Mouse (Mus musculus) urinary bladder, postnatal 4 days (tissue): ENCODE measurements around the gene Phf1.

Experiments used
- DNase-seq, 2 experiments: peaks; one replicate each; pipeline ENCODE4 v3.0.0; 2021 to 2022; ENCODE audit warnings: low spot score in 2 of 2

The Phf1 gene

DNA sequence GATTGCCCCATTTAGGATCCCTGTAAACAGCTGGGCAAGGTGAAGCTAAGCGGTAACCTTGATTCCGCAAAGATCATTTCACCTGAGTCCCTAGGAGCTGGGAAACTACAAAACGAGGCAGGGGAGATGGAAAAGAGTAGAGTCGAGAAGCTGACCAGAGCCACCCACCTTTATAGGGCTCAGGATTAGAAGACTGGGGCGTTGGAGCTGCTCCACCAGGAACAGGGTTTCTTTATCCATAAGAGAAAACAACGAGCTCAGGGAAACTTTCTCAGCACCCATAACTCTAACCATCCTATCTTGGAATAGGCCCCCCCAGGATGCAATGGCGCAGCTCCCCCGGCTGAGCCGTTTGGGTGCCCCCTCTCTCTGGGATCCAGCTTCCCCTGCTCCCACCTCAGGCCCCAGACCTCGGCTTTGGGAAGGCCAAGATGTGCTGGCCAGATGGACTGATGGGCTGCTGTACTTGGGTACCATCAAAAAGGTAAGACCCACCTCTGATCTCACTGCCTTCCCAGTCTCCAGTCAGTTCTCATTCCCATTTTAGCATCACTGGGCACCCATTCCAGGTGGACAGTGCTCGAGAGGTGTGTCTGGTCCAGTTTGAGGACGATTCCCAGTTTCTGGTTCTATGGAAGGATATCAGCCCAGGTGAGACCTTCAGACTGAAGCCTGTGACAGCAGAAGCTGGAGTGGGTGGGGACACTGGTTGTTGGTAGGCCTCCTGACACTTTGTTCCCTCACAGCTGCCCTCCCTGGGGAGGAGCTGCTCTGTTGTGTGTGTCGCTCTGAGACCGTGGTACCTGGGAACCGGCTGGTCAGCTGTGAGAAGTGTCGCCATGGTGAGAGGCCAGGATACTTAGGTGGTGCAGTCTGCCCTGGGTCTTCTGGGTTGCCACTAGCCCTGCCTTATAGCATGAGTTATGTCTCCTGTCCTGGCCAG is 1.3 kb downstream of the Phf1 start:
- DNase-seq: no peak

DNA sequence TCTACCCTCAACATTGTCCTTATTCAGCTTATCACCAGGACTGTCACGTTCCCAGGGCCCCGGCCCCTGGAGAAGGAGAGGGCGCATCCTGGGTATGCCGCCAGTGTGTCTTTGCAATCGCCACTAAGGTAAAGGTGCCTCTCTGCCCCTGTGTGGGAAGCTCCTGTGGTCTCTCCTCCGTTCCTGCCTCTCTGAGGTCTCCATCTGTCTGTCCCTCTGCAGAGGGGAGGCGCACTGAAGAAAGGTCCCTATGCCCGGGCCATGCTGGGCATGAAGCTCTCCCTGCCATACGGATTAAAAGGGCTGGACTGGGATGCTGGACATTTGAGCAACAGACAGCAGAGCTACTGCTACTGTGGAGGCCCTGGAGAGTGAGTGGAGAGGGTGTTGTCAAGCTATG is 2.2 kb downstream of the Phf1 start:
- no peak for DNase-seq

DNA sequence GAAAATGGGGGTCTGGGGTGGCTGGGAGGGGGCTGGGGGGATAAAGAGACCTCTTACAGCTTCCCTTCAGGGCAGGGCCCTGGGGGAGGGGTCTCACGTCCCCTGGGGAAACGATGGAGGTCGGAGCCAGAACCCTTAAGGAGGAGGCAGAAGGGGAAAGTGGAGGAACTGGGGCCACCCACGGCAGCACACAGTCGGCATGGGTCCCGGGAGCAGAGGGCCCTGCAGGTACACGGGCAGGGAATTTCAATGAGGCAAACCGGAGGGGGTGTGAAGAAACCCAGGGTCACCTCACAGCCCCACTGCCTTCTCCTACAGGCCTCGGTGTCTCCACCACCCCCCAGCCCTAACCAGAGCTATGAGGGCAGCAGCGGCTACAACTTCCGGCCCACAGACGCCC is 3.6 kb downstream of the Phf1 start:
- DNase-seq: no peak

DNA sequence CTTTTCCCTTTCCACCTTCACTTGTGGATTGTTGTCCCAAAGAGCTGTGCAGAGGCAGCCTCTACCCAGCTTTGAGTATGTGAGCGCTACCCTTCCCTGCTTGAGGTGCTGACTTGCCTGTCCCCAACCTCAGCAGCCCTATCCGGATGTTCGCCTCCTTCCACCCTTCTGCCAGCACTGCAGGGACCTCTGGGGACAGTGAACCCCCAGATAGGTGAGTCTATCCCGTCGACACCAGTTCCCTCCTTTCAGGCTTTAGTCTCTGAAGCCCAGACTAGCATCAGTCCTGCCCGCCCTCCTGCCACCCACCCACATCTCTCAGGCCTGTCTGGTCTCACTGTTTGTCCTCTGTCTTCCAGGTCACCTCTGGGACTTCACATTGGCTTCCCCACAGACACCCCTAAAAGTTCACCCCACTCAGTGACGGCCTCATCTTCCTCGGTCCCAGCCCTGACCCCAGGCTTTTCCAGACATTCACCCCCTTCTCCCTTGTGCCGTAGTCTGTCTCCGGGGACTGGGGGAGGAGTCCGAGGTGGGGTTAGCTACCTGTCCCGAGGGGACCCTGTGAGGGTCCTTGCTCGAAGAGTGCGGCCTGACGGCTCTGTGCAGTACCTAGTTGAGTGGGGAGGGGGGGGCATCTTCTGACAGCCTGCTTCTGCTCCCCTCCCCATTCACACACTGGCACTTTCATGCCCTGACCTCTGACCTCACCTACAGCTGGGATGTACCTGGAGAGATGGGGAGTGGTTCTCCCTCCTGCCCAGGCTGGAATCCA is 4.3 kb downstream of the Phf1 start:
- DNase-seq: no peak

DNA sequence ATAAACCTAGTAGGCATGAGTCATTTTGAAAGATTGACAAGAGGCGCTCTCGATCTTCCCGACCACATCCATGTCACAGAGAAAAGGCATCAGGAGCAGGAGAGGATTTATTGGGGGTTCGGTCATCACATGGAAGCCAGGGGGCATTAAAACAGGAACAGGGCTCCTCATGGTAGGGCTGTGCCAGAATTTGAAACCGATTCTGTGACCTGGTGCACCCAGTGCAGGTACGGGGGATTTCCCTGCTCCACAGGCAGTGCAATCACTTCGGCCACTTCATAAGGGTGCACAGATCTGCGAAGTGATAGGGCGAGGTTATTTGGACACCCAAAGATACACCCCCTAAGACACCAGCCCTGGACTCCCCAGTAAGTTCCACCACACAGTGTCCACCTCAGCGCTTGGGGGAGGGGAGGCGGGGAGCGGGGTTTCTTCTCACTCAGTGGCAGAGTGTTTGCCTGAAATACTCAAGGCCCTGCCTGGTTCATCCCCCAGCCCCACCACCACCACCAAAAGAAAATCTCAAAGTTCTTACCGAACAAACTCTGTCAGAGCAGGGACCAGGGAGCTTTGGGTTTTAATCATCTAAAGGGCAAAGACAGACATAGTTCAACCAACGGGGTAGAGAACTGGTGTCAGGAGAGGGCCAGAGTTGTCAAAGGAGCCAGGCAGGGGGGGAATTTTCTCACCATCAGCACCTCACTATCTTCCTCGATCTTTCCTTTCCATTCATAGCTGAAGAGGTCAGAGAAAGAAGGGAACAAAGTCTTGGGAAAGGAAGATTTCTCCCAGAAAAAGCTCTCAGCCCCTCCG is 5.2 kb downstream of the Phf1 start:
- no peak for DNase-seq

DNA sequence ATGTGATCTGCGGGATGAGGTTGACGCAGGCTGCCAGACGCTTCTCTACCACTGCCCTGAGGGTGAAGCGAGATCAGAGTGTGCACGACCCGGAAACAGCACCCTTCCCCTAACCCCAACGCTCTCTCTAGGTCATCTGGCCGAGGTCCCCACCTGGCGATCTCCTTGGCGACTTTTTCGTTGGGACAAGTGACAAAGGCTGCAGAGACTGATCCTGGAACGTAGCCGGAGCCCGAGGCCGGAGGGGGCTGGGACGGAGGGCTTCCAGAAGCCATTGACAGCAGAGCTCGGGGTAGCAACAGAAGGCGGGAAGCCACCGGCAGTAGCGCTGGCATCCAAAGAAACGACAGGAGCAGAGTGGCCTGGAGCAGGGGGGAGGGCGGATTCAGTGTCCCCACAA is 5.9 kb downstream of the Phf1 start:
- no peak for DNase-seq

DNA sequence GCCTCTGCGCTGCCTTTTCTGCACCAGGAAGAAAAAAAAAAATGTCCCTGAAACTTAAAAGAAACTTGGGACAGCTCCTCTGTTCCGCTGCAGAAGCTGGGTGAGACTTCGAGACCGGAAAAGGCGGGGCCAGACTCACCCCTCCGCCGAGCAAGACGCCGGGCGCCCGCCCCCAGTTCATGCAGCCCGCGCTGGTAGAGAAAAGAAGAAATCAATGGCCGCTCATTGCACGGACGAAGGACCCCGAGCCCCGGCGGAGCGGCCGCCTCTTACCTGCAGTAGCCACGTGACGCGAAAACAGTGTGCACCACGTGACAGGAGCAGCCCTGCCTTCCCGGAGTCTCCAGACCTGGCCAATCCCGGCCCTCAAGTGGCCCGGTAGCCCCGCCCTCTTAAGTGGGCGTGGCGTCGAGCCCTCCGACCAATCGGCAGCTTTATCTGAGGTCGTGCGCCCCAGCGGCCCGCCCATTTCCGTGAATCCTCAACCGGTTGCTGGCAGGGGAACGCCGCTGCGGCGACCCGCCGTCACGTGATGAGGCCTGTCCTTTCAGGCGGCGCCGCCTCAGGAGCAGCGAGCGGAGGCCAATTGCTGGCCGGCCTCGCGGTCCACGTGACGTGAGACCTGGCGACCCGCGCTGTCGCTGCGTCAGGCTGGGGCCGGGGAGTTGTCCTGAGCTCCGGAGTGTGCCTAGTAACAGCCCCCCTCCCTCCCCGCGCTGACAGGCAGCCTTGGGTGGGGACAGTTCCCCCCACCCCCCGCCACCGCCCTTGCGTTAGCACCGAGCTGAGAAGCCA is 6.5 kb downstream of the Phf1 start, which contains the start of gene Cuta:
TSS of gene Cuta (minus strand) at position 392 of the 795 bp plus-strand sequence.
- DNase-seq: peak; percentile 99 to 100

DNA sequence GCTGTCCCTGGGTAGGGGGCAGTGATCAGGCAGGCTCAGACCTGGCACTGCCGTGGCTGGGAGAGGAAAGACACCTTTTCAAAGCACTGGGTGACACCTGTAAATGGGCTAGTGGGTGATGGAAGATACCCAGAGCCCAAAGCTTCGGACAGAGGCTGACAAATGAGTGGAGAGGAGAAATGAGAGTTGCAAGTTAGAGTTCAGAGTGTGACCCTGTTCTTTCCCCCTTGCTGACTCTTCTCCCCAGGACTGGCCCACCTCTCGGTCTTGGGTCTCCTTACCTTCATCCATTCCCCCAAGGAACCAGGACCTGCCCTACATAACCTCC is 7.1 kb downstream of the Phf1 start:
- DNase-seq: no peak

DNA sequence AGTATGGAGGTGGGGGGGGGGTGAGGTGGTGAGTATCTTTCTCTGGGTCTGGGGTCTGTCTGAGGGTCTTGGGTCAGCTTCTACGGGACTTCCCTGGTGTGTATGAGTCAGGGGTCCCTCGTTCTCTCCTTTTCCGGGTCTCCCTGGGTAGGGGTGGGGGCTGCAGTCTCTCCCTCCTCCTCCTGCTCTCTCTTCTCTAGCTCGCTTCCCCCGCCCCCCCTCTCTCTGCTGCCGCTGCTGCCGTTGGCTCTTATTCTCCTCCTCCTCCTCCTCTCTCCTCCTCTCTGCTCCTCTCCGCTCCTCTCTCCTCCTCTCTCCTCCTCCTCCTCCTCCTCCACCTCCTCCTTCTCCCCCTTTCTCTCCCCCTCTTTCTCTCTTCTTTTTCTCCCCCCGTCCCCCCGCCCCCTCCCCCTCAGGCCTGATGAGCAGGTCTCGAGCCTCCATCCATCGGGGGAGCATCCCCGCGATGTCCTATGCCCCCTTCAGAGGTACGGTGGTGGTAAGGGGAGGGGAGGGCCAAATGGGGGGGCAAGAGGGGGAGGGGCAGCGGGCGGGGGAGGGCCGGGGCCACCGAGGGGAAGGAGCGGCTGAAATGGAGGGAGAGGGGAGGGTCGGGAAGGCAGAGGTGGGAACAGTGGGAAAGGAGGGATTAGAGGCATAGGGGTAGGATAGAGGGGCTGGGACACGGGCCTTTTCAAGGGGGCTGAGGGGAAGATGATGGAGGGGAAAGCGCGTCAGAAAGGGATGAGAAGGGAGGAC is 8.4 kb downstream of the Phf1 start, which contains the start of gene Syngap1:
TSS of gene Syngap1 (plus strand) at position 223 of the 759 bp plus-strand sequence.
- DNase-seq: peak in 1 of 2 experiments; percentile 21

DNA sequence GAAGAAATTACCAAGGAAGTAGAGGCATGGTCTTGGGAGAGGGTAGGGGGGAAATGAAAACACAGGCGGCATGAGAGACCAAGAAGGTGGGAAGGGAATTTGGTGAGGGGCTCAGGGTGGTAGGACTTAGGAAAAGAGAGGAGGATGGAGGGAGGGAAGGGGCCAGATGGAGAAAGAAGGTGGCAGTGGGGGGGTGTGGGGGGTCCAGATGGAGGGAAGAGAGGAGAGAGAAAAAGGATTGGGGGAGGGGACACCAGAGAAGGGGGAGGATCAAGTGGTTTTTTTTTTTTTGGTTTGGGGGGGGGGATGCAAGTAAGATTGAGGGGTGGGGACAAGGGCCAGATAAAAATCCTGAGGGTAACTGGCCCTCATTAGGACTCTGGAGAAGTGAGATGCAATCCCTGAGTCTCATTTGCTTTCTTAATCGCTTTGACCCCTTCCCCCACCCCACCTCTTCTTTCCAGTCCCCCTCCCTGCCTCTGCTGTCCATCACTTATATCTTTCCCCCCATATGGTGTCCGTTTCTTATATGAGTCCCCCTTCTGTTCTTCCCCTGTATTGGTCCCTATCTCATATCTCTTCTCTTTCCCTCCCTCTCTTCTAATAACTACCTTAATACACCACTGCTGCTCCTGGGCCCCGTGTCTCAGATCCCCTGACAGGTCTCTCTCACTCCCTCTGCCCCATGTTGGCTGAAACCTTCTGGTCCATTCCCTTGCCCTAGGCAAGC is 9.2 kb downstream of the Phf1 start:
- no peak for DNase-seq

DNA sequence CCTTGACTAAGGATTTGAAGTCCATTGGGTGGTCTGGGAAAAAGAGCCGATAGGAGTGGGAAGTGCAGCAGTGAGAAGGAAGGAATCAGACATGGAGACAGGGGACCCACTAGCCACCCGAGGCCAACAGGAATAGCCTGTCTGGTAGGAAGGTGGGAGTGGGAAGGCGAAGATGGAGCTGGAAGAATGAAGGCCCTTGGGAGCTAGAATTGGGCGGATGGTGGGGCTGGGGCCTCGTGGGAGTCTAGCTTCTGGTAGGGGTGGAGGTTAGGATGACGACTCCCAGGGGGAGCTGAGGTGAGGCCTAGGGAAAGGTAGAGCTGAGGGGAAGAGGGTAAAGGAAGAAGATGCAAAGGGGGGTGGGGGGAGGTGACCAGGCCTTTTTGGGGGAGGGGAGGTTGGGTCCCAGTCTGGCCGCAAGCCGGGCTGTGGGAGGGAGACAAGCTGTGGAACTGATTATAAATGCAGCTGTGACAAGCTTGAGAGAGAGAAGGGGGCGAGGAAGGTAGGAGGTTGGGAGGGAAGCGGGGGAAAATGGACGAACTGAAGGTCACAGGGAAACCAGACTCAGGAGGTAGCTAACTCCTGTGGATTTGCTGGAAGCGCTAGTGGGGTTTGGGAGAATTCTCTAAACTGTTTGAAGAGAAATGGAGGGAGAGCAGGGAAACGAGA is 13.1 kb downstream of the Phf1 start:
- DNase-seq: peak in 1 of 2 experiments; percentile 16

DNA sequence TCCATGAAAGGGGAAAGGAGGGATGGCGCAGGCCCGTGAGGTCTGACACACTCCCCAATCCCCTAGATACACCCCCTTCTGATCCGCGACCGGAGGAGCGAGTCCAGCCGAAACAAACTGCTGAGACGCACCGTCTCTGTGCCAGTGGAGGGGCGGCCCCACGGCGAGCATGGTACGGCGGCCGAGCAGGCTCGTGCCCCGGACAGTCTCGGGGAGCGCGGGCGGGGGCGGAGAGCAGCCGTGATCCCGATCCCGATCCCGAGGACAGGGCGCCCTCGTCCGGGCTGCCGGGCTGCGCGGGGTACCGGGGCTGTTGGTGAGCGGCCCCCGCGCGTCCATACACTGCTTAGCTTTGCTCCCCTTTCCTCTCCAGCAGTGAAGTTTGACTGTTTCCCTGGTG is 13.7 kb downstream of the Phf1 start:
- peak; percentile 74 to 78 for DNase-seq

DNA sequence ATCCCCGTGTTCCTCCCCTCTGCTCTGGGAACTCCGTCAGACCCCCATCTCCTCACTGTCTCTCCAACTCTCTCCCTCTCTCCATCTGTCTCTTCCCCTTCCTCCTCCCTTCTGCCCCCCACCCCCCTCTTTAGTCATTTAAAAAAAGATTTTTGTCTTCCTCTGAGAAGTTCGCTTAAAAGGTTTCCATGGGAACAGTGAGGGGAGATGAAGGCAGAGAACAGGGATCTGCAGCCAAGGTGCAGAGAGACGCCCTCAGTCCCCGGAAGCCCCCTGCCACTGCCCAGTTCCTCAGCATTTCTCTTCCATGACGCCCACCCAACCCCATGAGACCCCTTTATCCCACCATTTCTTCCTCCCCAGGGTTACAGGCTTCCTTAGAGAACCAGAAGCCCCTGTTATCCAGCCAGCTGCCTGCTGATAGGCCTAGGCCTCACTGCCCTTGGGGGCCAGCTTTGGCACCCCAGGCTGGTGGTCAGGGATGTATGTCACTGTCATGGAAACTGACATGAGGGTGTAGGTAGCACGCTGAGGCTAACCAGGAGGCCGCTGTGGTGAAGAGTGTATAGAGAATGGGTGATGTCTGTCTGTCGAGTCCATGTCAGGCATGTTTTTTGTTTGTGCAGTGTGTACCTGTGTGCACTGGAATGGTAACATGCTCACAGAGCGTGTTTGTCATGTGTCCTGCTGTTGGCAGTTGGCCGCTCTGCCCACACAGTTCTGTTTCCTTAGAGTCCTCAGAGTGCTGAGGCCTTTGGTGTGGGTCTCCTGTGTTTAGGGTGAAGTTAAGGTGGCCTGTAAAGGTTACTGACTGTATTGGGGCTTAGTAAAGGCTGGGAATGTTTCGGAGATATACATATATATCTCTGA is 14.6 kb downstream of the Phf1 start:
- no peak for DNase-seq

DNA sequence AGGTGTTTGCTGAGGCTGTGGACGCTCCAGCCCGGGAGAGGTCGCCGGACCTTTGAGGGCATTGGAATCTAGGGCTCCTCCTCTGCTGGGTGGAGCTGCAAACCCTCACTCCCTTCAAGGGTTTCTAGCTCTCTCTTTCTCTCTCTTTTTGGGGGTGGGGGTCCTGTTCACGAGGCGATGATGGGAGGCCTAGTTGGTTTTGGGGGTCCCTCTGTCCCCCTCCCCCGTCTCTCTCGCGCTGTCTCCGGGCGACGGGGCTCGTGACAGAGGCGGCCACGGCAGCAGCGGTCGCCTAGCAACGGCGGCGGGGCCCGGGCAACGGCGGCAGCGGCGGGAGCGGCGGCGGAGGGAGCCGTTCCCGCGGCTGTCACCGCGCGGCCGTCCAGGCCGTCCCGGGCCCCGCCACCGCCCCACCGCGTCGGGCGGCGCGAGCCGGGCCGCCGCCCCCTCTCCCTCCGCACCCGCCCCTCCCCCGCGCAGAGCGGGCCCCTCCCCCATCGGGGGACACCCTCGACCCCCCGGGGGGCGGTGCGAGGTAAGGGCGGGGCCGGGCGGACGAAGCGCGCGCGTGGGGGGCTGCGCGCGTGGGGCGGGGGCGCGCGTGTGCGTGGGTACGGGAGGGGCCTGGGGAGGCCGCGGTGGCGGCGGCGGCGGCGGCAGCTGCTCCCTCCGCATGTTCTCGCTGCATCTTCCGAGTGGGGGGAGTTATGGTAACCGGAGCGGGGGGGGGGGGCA is 15.6 kb downstream of the Phf1 start:
- peak; percentile 22 to 60 for DNase-seq

DNA sequence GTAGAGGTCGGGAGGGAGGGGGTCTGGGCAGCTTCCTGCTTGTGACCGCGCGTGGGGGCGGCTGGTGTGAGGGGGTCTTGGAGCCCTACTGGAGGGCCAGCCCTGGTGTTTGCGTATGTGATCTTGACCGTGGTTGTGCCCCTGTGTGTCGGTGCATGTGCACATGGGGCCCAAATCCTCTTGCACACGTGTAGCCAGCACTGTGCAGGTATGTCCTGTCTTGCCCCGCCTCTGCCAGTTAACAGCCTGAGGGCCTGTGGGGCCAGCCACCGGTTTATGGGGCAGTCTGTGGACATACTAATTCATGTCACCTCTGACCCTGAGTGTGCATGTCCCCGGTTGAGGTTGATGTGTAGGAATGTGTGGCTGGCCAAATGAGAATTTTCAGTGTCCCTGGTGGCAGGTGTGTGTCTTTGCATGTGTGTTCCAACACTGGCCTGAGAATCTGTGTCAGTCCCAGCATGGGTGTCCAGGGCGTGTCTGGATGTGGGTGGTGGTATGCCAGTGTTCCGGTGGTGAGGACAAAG is 16.3 kb downstream of the Phf1 start:
- DNase-seq: peak in 1 of 2 experiments; percentile 57

DNA sequence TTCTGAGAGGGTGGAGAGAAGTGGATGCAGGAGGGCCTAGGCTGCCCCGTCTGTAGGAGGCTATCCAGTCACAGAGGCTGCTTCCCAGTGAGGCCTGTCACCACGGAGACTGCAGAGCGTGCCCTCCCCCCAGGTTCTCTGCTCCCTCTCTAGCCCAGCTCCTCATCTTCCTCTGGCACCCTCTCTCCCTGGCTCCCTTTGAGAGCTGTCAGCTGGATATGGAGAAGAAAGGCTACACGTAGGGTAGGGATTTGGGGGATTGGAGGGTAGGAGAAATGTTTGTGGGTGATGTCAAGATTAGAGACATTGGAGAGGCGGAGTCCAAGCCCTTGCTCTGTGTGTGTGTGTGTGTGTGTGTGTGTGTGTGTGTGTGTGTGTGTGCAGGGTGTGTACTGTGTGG is 17.0 kb downstream of the Phf1 start:
- no peak for DNase-seq
